Mouse (Mus musculus) adrenal gland, adult 8-10 months (tissue): ENCODE measurements around the gene Nudt17. TPM values are rescaled to one million over a fixed set of nuclear protein-coding genes. Genes with fewer than 3 reads are reported as not detected.
"Not testable (repeated sequence)": the region's sequence is repeated elsewhere in the genome, so short reads cannot be mapped to it uniquely, and the experiment has no call there.

Experiments
- DNase-seq: peaks from one replicate; pipeline ENCODE4 v3.0.0; 2022
- total RNA-seq, 4 experiments: library from RNA; stranded (reverse); gene quantifications; 2 replicates each; pipeline ENCODE4 v1.2.4; 2022

The Nudt17 gene
- 1 to 10 TPM; 1.1 to 2.6 (median 1.6) TPM for total RNA-seq

DNA sequence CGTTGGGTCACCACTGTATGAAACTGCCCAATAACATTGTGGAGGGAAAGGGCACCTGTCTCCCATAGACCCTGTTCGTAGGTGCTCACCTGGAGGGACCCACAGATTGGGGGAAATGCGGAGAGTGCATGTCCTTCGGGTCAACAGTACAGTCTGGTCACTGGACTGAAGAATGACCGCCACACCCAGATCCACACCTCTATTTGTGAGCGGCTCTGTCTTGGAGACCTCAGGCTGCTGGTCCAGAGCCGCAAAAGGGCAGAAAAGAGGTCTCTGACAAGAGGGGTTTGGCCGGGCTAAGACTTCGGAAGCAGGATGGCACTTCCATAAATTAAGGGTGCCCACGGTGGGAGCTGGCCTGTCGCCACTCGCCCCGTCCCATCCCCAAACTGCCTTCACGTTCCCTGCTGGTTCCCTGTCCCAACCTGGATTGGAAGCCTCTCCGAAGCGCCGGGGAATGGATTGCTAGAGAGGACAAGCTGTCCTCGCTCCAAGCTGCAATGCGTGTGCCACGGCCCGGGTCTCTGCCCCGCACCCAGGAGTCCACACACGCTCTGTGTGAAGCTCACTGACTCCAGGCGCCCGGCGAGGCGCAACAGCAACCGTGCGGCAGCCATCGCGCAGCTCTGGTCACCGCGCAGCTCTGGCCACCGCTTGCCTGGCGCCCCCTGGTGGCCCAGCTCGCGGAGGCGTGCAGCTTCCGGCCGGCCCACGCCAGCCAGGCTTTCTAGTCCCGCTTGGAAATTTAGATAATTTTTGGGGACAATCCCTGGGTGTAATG, at the start of gene Nudt17:
TSS of gene Nudt17 (minus strand) at position 660 of the 781 bp plus-strand sequence.
- peak; percentile 52 for DNase-seq

DNA sequence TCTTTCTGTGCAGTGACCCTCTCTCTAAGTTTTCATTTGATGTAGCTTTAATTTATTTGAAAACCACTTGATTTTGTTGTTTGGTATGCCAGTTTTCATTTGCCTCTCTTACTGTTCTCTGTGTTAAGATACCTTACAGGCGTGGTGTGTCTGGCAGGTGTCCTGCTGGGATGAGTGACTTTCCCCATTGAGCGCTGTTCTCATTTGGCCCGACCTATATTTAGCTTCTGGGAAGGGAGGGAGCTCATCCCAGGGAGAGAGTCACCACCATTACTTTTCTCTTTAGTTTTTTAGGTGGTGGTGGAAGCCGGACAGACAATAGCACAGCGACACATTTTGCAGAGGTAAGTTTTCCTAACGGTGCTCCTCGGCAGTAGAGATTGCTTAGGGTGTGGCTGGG, 49.3 kb upstream of the Nudt17 start:
- no peak for DNase-seq

DNA sequence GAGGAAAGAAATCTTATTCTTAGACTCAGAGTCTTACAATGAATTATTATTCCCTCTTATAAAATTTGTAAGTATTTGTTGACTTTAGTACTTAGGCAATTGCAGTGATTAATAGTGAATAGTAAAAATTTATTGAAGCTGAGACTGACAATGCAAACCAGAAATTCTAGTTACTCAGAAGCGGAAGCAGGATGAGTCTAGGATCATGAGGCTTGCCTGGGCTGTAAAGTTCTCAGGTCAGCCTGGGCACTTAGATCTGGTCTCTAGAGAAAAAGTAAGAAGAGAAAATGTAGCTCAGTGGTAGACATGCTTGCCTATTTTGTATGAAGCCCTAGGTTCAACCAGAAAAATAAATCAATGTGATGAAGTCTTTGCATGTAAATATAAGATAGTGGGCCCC, 47.6 kb upstream of the Nudt17 start:
- DNase-seq, result no peak

DNA sequence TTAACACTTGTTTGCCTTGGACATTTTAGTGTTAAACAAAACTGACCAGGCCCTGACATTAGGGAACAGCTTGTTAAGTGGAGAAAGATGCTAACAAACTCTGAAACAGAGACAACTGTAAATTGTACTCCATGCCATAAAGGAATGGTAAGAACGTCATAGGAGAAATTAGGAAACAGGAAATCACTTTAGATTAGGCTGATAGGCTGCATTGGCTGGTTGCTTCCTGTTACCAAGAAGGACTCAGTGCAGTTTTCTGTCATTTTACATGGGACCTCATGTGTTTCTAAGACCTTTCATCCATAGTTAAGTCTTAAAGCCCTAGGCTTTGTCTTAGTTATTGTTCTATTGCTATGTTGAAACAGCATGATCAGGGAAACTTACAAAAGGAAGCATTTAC, 38.5 kb upstream of the Nudt17 start:
- DNase-seq, result no peak

DNA sequence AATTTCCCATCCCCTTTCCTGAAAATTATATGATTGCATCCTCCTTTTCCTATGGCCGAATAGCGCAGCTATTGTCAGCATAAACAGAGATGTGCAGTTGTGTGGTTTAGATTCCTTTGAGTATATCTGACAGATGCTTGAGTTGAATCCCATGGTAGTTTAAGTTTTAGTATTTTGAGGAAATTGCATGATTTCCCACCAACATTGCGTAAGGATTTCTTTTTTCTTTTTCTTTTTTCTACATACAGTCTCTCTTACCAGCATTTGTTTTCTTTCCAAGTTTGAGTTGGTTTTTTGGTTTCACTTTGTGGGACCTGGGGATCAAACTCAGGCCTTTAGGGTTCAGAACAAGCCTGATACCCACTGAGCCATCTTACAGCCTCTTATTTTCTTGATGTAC, 36.0 kb upstream of the Nudt17 start:
- DNase-seq, result no peak

DNA sequence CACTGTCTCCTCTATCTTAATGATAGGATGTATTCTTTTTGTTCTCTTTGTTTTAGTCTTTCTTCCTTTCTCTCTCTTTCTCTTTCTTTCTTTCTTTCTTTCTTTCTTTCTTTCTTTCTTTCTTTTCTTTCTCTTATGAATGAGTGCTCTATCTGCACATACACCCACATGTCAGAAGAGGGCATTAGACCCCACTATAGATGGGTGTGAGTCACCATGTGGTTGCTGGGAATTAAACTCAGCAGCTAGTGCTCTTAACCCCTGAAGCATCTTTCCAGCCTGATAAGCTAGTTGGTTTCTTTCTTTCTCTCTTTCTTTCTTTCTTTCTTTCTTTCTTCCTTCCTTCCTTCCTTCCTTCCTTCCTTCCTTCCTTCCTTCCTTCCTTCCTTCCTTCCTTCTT, 31.9 kb upstream of the Nudt17 start:
- DNase-seq, result not testable (repeated sequence)

DNA sequence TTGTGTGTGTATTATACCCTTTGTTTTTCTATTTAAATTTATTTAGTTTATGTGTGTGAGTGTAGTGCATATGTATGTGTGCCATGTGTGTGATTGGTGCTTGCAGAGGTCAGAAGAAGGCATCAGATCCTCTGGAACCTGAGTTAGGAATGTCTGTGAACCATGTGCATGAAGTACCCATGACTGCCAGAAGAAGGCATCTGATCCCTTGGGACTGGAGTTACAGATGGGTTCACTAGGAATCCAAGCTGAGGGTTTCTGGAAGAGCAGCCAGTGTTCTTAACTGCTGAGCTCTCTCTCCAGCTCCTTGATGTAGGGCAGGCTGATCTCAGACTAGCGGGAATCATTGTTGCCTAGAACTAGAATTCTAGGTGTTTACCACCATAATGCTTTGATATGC, 29.6 kb upstream of the Nudt17 start:
- DNase-seq, result no peak

DNA sequence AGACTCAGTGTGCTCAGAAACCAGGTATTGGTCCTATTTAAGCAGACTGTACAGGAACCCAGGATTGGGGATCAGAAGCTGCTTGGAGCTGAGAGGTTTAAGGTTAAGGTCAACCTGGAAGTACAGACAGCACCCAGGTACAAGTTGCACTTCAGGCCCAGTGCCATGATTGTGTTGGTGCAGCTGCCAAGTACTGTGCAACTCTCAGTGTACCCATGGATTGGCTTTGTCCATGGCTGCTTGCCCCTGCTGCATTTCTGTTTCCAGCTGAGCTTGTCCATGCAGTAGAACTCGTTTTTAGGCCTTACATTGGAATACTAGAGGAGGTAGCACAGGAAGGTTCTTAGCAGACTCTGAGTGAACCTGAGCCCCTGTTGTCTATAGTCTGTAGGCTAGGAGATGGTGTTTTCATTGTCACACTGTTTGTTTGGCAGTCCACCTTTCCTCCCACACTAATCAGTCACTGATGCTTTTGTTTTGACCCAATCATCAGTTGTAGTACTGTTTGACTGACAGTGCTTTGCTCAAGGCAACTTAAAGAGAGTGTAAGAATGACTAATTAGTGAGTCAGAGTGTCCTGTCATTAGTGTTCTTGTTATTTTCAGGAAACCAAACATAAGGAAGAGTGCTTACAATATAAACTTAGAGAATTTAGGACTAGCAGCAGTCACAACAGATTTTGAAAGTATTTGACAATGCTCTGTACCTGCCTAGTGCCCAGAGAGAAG, 28.8 kb upstream of the Nudt17 start:
- DNase-seq, result no peak

DNA sequence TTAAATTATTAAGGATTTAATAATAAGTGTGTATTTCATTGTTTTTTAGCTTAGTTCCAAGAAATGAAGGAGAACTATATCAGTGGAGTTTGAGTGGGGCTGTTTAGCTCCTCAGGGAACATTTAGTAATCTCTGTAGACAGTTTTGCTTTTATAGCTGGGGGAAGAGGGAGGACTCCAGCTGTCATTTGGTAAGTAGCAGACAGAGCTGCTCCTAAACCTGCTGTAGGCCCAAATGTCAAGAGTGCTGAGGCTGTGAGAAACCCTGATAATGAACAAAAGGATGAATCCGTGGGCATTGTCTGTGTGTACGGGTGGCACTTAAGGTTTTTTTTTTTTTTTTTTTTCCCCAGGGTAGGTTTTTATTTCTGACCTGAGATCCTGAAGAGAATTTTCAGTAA, 26.8 kb upstream of the Nudt17 start:
- DNase-seq, result no peak

DNA sequence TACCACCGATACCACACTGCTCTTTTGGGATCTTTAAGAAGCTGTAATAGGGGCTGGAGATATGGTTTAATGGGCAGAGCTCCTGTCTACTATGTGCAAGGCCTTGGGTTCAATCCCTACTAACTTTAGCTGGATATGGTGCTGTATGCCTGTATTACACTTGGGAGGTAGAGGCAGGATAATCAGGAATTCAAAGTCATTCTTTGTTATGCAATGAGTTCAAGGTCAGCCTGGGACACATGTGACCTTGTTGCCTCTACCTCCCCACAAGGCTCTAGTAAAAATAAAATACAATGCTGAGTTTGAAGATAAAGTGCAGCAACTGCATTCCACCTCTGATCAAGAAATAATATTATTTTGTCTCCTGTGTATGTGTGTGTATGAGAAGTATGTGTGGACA, 25.6 kb upstream of the Nudt17 start:
- no peak for DNase-seq

DNA sequence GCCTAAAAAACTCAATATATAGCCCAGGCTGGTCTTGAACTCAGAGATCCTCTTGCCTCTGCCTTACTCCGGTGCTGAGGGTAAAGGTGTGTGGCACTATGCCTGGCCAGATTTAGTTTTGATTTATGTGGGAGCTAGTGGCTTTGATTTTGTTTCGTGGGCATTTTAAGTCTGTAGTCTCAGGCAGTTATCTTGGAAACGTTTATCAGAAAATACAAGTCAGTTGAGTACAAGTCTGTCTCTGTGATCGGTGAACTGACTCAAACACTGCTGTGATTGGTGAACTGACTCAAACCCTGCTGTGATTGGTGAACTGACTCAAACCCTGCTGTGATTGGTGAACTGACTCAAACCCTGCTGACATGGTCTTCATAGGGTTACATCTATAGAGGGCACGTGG, 22.4 kb upstream of the Nudt17 start:
- DNase-seq, result no peak

DNA sequence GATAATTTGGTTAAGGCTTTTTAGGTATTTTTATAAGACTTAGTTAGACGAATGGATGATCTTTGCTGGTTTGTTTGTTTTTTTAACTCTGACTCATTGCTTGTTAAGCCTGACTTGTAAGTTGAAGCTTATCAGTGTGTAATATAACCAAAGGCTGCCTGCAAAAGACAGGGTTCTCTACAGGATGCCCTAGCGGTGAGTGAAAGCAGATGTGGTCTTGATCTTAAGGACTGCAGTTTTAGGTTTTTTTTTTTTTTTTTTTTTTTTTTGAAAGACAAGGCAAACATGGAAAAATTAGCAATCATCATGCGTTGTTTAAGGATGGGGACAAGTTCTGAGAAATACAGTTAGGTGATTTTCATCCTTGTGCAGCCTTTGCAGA, 21.0 kb upstream of the Nudt17 start:
- DNase-seq, result no peak

DNA sequence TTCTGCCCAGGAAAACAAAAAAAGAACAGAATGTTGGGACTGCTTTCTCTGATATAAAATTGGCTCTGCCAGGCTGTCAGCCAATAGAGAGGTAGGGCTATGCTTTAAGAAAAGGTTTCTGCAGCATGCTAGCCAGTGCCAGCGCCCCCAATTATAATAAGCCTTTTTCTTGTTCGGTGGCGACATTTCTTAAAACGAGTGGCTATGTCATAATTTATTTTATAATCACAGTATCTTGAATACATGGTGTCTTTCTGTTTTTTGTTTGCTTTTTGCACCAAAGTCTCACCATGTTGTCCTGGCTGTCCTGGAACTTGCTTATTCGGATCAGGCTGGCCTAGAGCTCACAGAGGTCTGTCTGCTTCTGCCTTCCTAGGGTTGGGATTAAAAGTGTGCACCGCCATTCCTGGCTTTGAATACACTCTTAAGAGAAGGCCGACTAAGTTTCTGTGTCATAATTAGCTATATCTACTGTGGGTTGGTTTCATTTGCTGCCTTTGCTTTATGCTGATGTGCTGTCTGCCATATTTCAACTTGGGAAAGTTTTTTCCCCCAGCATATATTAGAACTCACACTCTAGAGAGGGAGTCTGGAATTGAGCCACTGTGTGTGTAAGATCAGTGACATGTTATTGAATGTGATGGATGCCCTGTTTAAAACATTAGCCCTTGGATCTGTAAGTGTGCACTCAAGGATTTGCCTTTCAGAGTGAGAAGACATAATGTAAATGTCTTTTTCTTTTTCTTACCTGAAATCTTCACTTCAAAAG, 20.5 kb upstream of the Nudt17 start:
- no peak for DNase-seq

DNA sequence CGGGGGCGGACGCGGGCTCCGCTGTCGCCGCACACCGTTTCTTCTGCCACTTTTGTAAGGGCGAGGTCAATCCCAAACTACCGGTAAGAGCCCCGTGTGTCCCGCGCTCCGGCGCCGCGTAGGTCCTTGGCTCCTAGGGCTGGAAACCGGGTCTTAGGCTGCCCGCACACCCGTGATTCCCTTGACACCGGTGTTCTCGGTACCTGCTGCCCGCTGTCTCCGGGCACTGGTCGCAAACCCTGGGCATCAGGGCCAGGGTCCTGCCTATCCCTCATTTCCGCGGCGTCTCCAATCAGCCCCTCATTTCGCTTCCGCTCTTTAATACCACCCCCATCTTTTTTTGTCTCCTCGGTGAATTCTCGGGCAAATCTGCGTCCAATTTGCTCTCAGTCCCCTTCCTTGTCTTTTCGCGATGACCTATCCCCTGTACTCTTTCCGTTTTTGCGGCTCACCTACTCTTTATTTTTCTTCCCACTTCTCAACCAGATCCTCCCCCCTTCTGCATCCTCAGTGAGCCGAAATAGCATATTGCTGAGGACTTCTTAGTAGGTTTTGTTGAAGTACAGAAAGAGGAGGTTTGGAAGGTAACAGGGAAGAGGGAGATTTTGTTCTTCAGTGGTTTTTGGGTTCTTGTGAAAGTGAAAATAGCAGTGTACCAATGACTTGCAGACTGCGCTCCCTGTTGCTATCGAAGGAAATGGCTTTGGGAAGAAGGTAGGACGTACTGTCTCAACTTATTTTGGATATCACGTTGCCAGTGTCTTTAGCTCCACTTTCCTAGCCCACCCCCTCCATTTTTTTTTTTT, 19.7 kb upstream of the Nudt17 start:
- no peak for DNase-seq

DNA sequence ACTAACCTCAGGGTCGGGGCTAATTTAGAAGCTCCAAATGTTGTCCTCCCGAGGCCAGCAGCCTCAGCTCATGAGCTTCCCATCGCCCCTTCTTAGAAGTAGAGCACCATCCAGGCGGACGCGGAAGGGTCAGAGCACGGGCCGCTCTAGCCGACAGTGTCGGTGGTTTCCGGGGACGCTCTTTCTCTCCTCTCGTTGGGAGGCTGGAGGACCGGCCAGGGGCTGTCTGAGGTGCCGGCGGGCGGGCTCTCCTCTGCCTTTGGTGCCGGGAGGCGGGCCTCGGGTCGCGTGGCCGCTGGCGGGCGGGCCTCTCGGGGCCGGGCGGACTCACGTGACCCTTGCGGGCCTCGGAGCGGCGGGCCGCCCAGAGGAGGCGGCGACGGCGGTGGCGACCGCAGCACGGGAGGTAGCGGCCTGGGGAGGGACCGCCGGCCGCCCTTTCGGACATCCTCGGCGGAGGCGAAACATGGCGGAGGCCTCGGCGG, 19.0 kb upstream of the Nudt17 start, which contains the start of the genes Polr3c and Rnf115:
TSS of gene Polr3c (minus strand) at position 286 of the 485 bp plus-strand sequence.
TSS of gene Rnf115 (plus strand) at position 322 of the 485 bp plus-strand sequence.
- DNase-seq, result peak; percentile 97

DNA sequence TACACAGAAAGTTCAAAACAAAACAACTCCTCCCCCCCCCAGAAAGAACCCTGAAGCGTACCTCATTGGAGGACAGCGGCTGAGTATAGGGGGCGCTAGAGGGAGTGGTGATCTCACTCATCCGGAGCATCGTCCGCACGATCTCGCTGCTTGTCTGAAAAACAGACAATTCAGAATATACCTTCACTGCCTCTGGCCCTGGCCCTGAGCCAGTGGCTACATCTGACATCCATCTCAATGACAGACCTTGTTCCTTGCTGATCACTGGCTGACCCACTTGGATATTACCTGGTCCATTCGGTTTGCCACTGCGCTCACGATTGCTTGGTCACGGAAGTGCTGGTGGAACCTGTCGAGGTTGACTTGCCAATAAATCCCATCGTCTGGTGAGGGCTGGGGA, 10.8 kb upstream of the Nudt17 start:
- DNase-seq, result no peak

DNA sequence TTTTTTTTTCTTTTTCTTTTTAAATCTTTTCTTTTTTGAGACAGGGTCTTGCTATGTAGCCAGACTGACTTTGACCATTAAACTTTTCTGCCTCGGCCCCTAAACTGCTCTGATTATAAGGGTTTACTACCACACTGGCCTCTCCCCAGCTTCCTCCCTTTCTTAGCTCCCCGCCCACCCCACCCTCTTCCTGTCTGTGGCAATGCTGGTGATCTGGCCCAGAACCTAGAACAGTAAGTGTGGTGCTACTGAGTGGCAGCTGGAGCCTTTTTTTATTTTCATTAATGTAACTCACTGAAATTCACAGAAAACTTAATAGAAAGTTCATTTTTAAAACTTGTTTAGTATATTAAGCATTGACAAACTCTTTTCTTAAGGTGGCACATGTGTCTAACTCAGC, 7.5 kb upstream of the Nudt17 start:
- DNase-seq, result no peak

DNA sequence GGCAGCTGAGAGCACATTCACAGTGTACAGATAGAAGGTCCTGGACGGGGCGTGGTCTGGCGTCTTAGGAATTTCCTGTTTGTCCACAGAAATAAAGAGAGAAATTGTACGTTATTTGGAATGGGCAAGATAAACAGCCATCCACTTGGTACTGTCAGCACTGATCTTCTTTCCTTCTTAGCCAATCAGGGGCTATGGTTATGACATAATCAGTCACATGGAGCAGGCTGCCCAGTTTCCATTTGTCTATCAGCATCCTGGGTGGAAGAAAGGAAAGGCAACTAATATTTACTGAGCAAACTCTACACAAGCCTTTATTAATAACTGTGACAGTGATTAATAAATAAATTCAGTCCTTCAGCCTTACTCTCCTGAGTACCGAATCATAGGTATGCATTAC, 5.9 kb upstream of the Nudt17 start:
- no peak for DNase-seq

DNA sequence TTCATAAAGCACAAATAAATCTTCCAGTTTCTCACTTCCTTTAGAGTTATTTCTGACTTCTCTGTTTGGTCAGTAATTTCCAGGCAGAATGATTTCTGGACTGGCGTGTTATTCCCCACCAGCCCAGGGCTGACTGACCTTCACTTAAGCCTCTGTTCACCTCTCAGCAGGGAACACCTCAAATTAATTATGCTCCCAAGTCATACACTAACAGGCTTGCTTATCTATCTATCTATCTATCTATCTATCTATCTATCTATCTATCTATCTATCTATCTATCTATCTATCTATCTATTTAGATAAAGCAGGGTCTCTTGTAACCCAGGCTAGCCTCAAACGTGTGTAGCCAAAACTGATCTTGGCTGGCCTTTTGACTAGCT, 312 bp upstream of the Nudt17 start:
- no peak for DNase-seq

DNA sequence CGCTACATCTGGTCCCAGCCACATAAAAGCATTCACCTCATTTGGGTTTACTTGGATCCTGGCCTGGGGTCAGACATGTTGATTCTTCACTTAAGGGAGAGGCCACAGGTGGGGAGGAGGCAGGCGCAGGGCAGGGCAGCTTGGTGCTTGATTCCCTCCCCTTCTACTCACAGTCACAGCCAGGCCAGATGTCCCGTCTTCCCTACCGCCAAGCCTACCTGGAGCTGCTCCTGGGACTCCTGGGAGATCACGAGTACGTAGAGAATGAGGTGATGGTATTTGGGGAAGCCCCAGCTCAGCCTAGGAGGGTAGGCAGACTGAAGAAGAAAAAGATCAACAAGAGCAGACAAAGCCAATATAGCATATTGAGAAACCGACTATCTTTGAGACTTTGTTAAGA, 1.4 kb downstream of the Nudt17 start:
- no peak for DNase-seq

DNA sequence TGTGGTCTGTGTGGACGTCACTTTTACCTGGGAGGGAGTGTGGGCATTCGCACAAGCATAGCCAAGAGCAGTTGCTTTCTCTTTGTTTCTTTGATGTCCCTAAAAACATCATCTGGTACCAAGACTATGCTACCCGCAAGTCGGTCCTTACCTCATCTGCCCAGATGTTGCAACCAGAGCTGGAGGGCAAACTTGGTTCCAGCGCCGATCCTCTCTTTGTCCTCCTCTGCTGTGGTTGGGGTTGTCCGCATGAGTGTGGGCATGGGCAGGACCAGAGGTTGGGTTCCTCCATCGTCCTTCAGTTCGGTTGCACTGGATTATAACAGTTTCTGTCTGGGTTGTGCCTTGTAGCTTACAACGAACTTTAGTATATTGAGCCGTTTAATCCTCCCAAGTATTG, 2.1 kb downstream of the Nudt17 start:
- DNase-seq, result no peak

DNA sequence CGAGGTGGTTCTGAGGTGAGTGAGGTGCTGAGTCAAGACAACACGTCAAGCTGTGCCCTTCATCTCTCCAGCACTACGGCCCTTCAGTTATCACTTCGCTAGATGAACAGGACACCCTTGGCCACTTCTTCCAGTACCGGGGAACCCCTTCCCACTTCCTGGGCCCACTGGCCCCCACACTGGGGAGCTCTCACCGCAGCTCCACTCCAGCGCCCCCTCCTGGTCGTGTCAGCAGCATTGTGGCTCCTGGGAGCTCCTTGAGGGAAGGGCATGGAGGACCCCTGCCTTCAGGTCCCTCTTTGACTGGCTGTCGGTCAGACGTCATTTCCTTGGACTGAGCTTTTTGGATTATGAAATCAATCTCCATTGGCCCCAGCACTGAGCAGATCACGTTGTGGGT, 3.6 kb downstream of the Nudt17 start:
- no peak for DNase-seq
